Comparison of ENCODE assay signal across 8 mouse cellular contexts in genomic region chr14:7765569-7766314, GRCm38 (mm10). TPM values are rescaled to one million over a fixed set of nuclear protein-coding genes. Genes with fewer than 3 reads are reported as not detected.
DNase-seq lines count a peak whose midpoint lies in the region; ATAC-seq lines count a peak whose summit lies in the region.

No protein-coding gene starts in this region.

- H3K9me3 ChIP-seq in embryonic facial prominence, embryonic 11.5 days (replicated peaks; ENCODE audit: control insufficient read depth, low read length) = no peaks in the 10 kb centered on the region
- H3K9me3 ChIP-seq in limb, embryonic 15.5 days = no peaks in the 10 kb centered on the region

- 16% methylated on average over 9 of the region's 9 CpGs for WGBS in embryonic facial prominence, embryonic 11.5 days
- 10% methylated on average over 9 of the region's 9 CpGs for WGBS in limb, embryonic 15.5 days

- H3K27ac ChIP-seq in embryonic facial prominence, embryonic 11.5 days (replicated peaks; ENCODE audit: low read depth, low read length) = no peak overlapping the region
- no peak overlapping the region for H3K27ac ChIP-seq in limb, embryonic 15.5 days

- no peak overlapping the region for H3K9ac ChIP-seq in embryonic facial prominence, embryonic 11.5 days (replicated peaks; ENCODE audit: low read length)
- H3K9ac ChIP-seq in limb, embryonic 15.5 days = no peak overlapping the region

- H3K4me1 ChIP-seq in embryonic facial prominence, embryonic 11.5 days (ENCODE audit: control insufficient read depth, insufficient read depth, low read length) = no peaks in the 10 kb centered on the region
- H3K4me1 ChIP-seq in limb, embryonic 15.5 days = no peaks in the 10 kb centered on the region

- no peaks in the 10 kb centered on the region for H3K27me3 ChIP-seq in embryonic facial prominence, embryonic 11.5 days (ENCODE audit: control insufficient read depth, insufficient read depth, low read length)
- no peaks in the 10 kb centered on the region for H3K27me3 ChIP-seq in limb, embryonic 15.5 days
- no peaks in the 10 kb centered on the region for H3K27me3 ChIP-seq in splenic B cell, adult 2 months (ENCODE audit: control insufficient read depth, insufficient read depth, low read length, poor library complexity, severe bottlenecking)

- H3K4me2 ChIP-seq in embryonic facial prominence, embryonic 11.5 days (ENCODE audit: low read depth, low read length) = no peak overlapping the region
- no peak overlapping the region for H3K4me2 ChIP-seq in limb, embryonic 15.5 days

- H3K4me3 ChIP-seq in embryonic facial prominence, embryonic 11.5 days (ENCODE audit: low read depth, low read length) = no peak overlapping the region
- H3K4me3 ChIP-seq in limb, embryonic 15.5 days = no peak overlapping the region

- no peaks in the 10 kb centered on the region for H3K36me3 ChIP-seq in embryonic facial prominence, embryonic 11.5 days (replicated peaks; ENCODE audit: control insufficient read depth, insufficient read depth, low read depth, low read length)
- no peaks in the 10 kb centered on the region for H3K36me3 ChIP-seq in limb, embryonic 15.5 days
- no peaks in the 10 kb centered on the region for H3K36me3 ChIP-seq in splenic B cell, adult 2 months (ENCODE audit: control insufficient read depth, insufficient read depth, low read length, poor library complexity, severe bottlenecking)

- peak; percentile 92 for DNase-seq in A20 (ENCODE audit: low read depth, low spot score)
- peak; percentile 84 for DNase-seq in adrenal gland, postnatal 25 days
- peak; percentile 94 for DNase-seq in embryonic facial prominence, embryonic 11.5 days (ENCODE audit: low spot score)
- DNase-seq in heart, adult 8-10 months (ENCODE audit: low spot score) = peak; percentile 38
- peak; percentile 72 for DNase-seq in kidney, adult 9 months
- DNase-seq in splenic B cell, adult 2 months (ENCODE audit: low read depth, low spot score) = peak; percentile 95

- ATAC-seq in embryonic facial prominence, embryonic 11.5 days (replicated peaks; ENCODE audit: insufficient number of reproducible peaks, low FRiP score, low TSS enrichment, low read depth) = peak; percentile 94
- ATAC-seq in limb, embryonic 15.5 days (ENCODE audit: insufficient number of reproducible peaks, low FRiP score, low TSS enrichment, low read depth) = peak; percentile 76; the same call in 1 of the 2 replicates
- peak; percentile 78 for ATAC-seq in monocyte, adult 5-6 weeks (replicated peaks; ENCODE audit: insufficient number of reproducible peaks, low FRiP score, low TSS enrichment, poor library complexity, severe bottlenecking)

RNA-seq across cellular contexts. Expression of gene Gm26661, which starts 25.6 kb away (rescaled TPM):
- total RNA-seq in adrenal gland, postnatal 25 days (2021) = not detected in 2 replicates
- polyA plus RNA-seq in embryonic facial prominence, embryonic 11.5 days (2014; fragmentation: Nextera tagmentation; extraction: Ambion mirVana) = not detected in 2 replicates
- not detected for total RNA-seq in heart, adult 8-10 months (2022)
- polyA plus RNA-seq in limb, embryonic 15.5 days (2015; fragmentation: Nextera tagmentation; extraction: Ambion mirVana) = not detected in 2 replicates
- total RNA-seq in monocyte, adult 5-6 weeks (2017) = not detected in 3 replicates

RNA-seq across cellular contexts. Expression of gene Flnb, which starts 52.0 kb away (rescaled TPM):
- total RNA-seq in adrenal gland, postnatal 25 days (2021) = 44.3 and 47.9 TPM in 2 replicates
- 14.7 and 17.0 TPM in 2 replicates for polyA plus RNA-seq in embryonic facial prominence, embryonic 11.5 days (2014; fragmentation: Nextera tagmentation; extraction: Ambion mirVana)
- total RNA-seq in heart, adult 8-10 months (2022) = 10 to 100 TPM; 14.3 to 31.5 (median 21.0) TPM
- 27.6 and 33.0 TPM in 2 replicates for polyA plus RNA-seq in limb, embryonic 15.5 days (2015; fragmentation: Nextera tagmentation; extraction: Ambion mirVana)
- total RNA-seq in monocyte, adult 5-6 weeks (2017) = 8.0 to 12.0 TPM (median 8.2 TPM) in 3 replicates

Comparison
In these comparisons a context has a peak if more than half of its experiments do, and no peak if none do; other contexts are left out.
1. DNase-seq: peak in every context shown above with its lines; median percentile 95 in splenic B cell, adult 2 months; 94 in embryonic facial prominence, embryonic 11.5 days; 92 in A20; 84 in adrenal gland, postnatal 25 days; 72 in kidney, adult 9 months; 38 in heart, adult 8-10 months.